Comparison of ENCODE assay signal across 7 mouse cellular contexts in genomic region chr17:34305380-34306030, GRCm38 (mm10). TPM values are rescaled to one million over a fixed set of nuclear protein-coding genes. Genes with fewer than 3 reads are reported as not detected.
DNase-seq lines count a peak whose midpoint lies in the region; ATAC-seq and TF ChIP-seq lines count a peak whose summit lies in the region.

Gene H2-Eb1 (plus strand): TSS chr17:34305867.

- no peaks in the 10 kb centered on the region for H3K27me3 ChIP-seq in kidney, adult 2 months (replicated peaks; ENCODE audit: control insufficient read depth, insufficient read depth, low read length)
- peaks cover 5% of the 10 kb centered on the region; the same call in 1 of the 2 replicates for H3K27me3 ChIP-seq in limb, embryonic 10.5 days (ENCODE audit: low read depth, poor library complexity, severe bottlenecking)
- 0 out of 2 replicates have a peak, but pooled peaks cover 4% of the 10 kb centered on the region for H3K27me3 ChIP-seq in midbrain, embryonic 14.5 days (ENCODE audit: control insufficient read depth, insufficient read depth, low read length)

- TF ChIP-seq POLR2A in kidney, adult 2 months (IDR thresholded peaks at IDR 0.05; ENCODE audit: low read depth, low read length) = no peak

- H3K9me3 ChIP-seq in limb, embryonic 10.5 days (replicated peaks) = no peaks in the 10 kb centered on the region
- no peaks in the 10 kb centered on the region for H3K9me3 ChIP-seq in midbrain, embryonic 14.5 days (ENCODE audit: control insufficient read depth, low read length)

- peak within 1 kb of the TSS; percentile 21 for H3K4me3 ChIP-seq in kidney, adult 2 months (ENCODE audit: insufficient read depth, low read depth, low read length)
- H3K4me3 ChIP-seq in limb, embryonic 10.5 days = no peak within 1 kb of the TSS
- H3K4me3 ChIP-seq in midbrain, embryonic 14.5 days (replicated peaks; ENCODE audit: low read depth, low read length) = no peak within 1 kb of the TSS

- no peak within 1 kb of the TSS for H3K27ac ChIP-seq in kidney, adult 2 months (ENCODE audit: insufficient read depth, low read depth, low read length)
- H3K27ac ChIP-seq in limb, embryonic 10.5 days = no peak within 1 kb of the TSS
- H3K27ac ChIP-seq in midbrain, embryonic 14.5 days (replicated peaks; ENCODE audit: low read depth, low read length) = no peak within 1 kb of the TSS

- TF ChIP-seq CTCF in kidney, adult 2 months (conservative IDR thresholded peaks at IDR 0.05; ENCODE audit: insufficient read depth, insufficient read length, low read depth, low read length) = no peak

- H3K9ac ChIP-seq in midbrain, embryonic 14.5 days (replicated peaks; ENCODE audit: low read length) = no peak within 1 kb of the TSS

- H3K4me1 ChIP-seq in kidney, adult 2 months (ENCODE audit: control insufficient read depth, insufficient read depth, low read length) = no peaks in the 10 kb centered on the region
- peaks cover 11% of the 10 kb centered on the region for H3K4me1 ChIP-seq in limb, embryonic 10.5 days
- H3K4me1 ChIP-seq in midbrain, embryonic 14.5 days (ENCODE audit: control insufficient read depth, insufficient read depth, low read length) = no peaks in the 10 kb centered on the region

- H3K36me3 ChIP-seq in kidney, adult 2 months (ENCODE audit: control insufficient read depth, insufficient read depth, low read length) = no peaks in the 10 kb centered on the region
- H3K36me3 ChIP-seq in limb, embryonic 10.5 days = no peaks in the 10 kb centered on the region
- no peaks in the 10 kb centered on the region for H3K36me3 ChIP-seq in midbrain, embryonic 14.5 days (ENCODE audit: control insufficient read depth, insufficient read depth, low read length)

- no peak within 1 kb of the TSS for H3K4me2 ChIP-seq in midbrain, embryonic 14.5 days (ENCODE audit: low read length)

- ATAC-seq in midbrain, embryonic 14.5 days (ENCODE audit: low FRiP score, low TSS enrichment) = peak; percentile 69; the same call in 1 of the 2 replicates

- peak; percentile 89 for DNase-seq in adrenal gland, postnatal 10 days
- DNase-seq in embryo, embryonic 11.5 days (ENCODE audit: low read depth, low spot score) = peak; percentile 71
- peak; percentile 89 to 92 for DNase-seq in heart, adult 18-20 months
- DNase-seq in kidney, adult 2 months = peak; percentile 94
- peak; percentile 71 for DNase-seq in limb, embryonic 10.5 days (ENCODE audit: low spot score)
- peak; percentile 93 for DNase-seq in midbrain, embryonic 14.5 days
- peak; percentile 80 to 89 for DNase-seq in spleen, adult 18-20 months

RNA-seq across cellular contexts. Expression of gene H2-Eb1, which starts in this region (rescaled TPM):
- total RNA-seq in adrenal gland, postnatal 10 days (2021) = 10 to 100 TPM; 33.3 to 37.7 TPM
- 10 to 100 TPM; 54.9 to 60.2 TPM for total RNA-seq in heart, adult 18-20 months (2021)
- 128 and 174 TPM in 2 replicates for polyA plus RNA-seq in kidney, adult 2 months (2012; rRNA removed)
- 0.80 and 0.83 TPM in 2 replicates for polyA plus RNA-seq in limb, embryonic 10.5 days (2016; fragmentation: Nextera tagmentation; extraction: Ambion mirVana)
- 2.4 and 2.7 TPM in 2 replicates for polyA plus RNA-seq in midbrain, embryonic 14.5 days (2014; fragmentation: Nextera tagmentation; extraction: Ambion mirVana)

Comparison
In these comparisons a context has a peak if more than half of its experiments do, and no peak if none do; other contexts are left out.
1. RNA of gene H2-Eb1 (polyA plus RNA-seq): 128 to 174 TPM in kidney, adult 2 months; 2.4 to 2.7 TPM in midbrain, embryonic 14.5 days and 0.80 to 0.83 TPM in limb, embryonic 10.5 days; every median in the first group is over 10 times any median in the second.
2. Peak in DNase-seq in limb, embryonic 10.5 days; RNA of the gene not detected or under 1 TPM.
3. Peak in every context shown above with its lines, with median percentiles within 50 percentile points of each other: DNase-seq.